Mouse (Mus musculus) embryonic stem cell, embryonic (primary cell): ENCODE measurements around the gene Exosc5.

ENCODE experiments used
- CTCF ChIA-PET, 4 experiments: fragments of 300-600 bp in 2 of 4; fragments of 350-600 bp in 2 of 4; sonication (Branson Sonifier 250); formaldehyde crosslinking; loops; one replicate each; lab custom pipeline; 2022; ENCODE audit warnings: inconsistent platforms in 2 of 4; lab: Charles Lee
- POLR2A ChIA-PET, 4 experiments: fragments of 300-600 bp in 2 of 4; fragments of 350-600 bp in 2 of 4; sonication (Branson Sonifier 250); formaldehyde crosslinking; loops; one replicate each; lab custom pipeline; 2022; ENCODE audit warnings: antibody characterized with exemption in 4 of 4, inconsistent platforms in 1 of 4; lab: Charles Lee

Exosc5 gene

GRCm38 (mm10) chr7:25658657-25659472 is at the start of gene Exosc5, which contains the start of gene Bckdha:
Gene Exosc5 (plus strand): TSS chr7:25659164.
Gene Bckdha (minus strand): TSS chr7:25658981.
- CTCF ChIA-PET, result interaction anchor here in 3 of 4 experiments (0.6 to 1.5 kb wide), 6 partner anchors 9 to 1781 kb away, joined by 3 to 5 read pairs (median 4); partner anchors contain the start of gene B9d2 (in 1 of the 3)
- POLR2A ChIA-PET, result interaction anchor here in 3 of 4 experiments (0.6 to 8.5 kb wide), 28 partner anchors 9 to 1454 kb away, joined by 3 to 73 read pairs (median 3); partner anchors contain the start of genes B9d2 (in 2 of the 3), Tmem91 (in 2 of the 3), Dmac2 (in 1 of the 3) and Hnrnpul1 (in 1 of the 3)

- ChIA-PET CTCF (interaction anchor here in 2 of 4 experiments (0.7 to 1.6 kb wide), 3 partner anchors 10 to 133 kb away, joined by 3 to 5 read pairs (median 5); partner anchors contain the start of gene Ceacam1 (in 1 of the 2)), POLR2A (interaction anchor here in 1 of 4 experiments (1.2 kb wide), 1 partner anchor 9 kb away, joined by 5 read pairs; the partner anchor contains the start of gene Dmac2)
Observed at GRCm38 (mm10) chr7:25610056-25610455, 48.9 kb upstream of the Exosc5 start.

- ChIA-PET POLR2A (interaction anchor here in 2 of 4 experiments (0.6 to 1.4 kb wide), 4 partner anchors 12 to 423 kb away, joined by 3 read pairs; no protein-coding TSS in a partner anchor), CTCF (no interaction called here)
Observed at GRCm38 (mm10) chr7:25611501-25611900, 47.5 kb upstream of the Exosc5 start.

GRCm38 (mm10) chr7:25614086-25614485 is 44.9 kb upstream of the Exosc5 start:
- CTCF ChIA-PET, result interaction anchor here in 1 of 4 experiments (0.6 kb wide), 1 partner anchor 205 kb away, joined by 6 read pairs; no protein-coding TSS in a partner anchor
- POLR2A ChIA-PET, result interaction anchor here in 1 of 4 experiments (0.5 kb wide), 1 partner anchor 13 kb away, joined by 4 read pairs; no protein-coding TSS in a partner anchor

- ChIA-PET CTCF (interaction anchor here in 2 of 4 experiments (0.7 to 1.1 kb wide), 3 partner anchors 9 to 190 kb away, joined by 4 to 10 read pairs (median 7); no protein-coding TSS in a partner anchor), POLR2A (interaction anchor here in 2 of 4 experiments (0.5 to 1.6 kb wide), 4 partner anchors 10 to 218 kb away, joined by 3 to 4 read pairs (median 4); no protein-coding TSS in a partner anchor)
Observed at GRCm38 (mm10) chr7:25614831-25615705, 43.9 kb upstream of the Exosc5 start.

- POLR2A ChIA-PET, result interaction anchor here in 2 of 4 experiments (0.5 to 1.6 kb wide), 4 partner anchors 9 to 219 kb away, joined by 3 to 4 read pairs (median 4); no protein-coding TSS in a partner anchor
- CTCF ChIA-PET, result interaction anchor here in 1 of 4 experiments (1.1 to 1.6 kb wide), 2 partner anchors 8 to 16 kb away, joined by 3 to 7 read pairs; no protein-coding TSS in a partner anchor
Observed at GRCm38 (mm10) chr7:25615706-25616011, 43.3 kb upstream of the Exosc5 start, which contains the start of gene Erich4. Gene Erich4 (minus strand): TSS chr7:25615892.

GRCm38 (mm10) chr7:25617376-25618160 is 41.4 kb upstream of the Exosc5 start:
- CTCF ChIA-PET, result interaction anchor here in 3 of 4 experiments (0.6 to 0.9 kb wide), 5 partner anchors 18 to 800 kb away, joined by 3 to 6 read pairs (median 4); no protein-coding TSS in a partner anchor
- POLR2A ChIA-PET, result interaction anchor here in 3 of 4 experiments (0.6 to 1.2 kb wide), 6 partner anchors 40 to 1090 kb away, joined by 3 to 5 read pairs (median 3); partner anchors contain the start of gene Cxcl17 (in 1 of the 3)

- ChIA-PET CTCF (interaction anchor here in 2 of 4 experiments (1.0 to 1.3 kb wide), 2 partner anchors 81 to 303 kb away, joined by 3 to 5 read pairs; partner anchors contain the start of gene Megf8 (in 1 of the 2)), POLR2A (interaction anchor here in 2 of 4 experiments (0.6 to 2.8 kb wide), 21 partner anchors 9 to 196 kb away, joined by 3 to 10 read pairs (median 4); partner anchors contain the start of genes B9d2 (in 1 of the 2), Bckdha (in 1 of the 2), Exosc5 (in 1 of the 2) and Tmem91 (in 1 of the 2))
Observed at GRCm38 (mm10) chr7:25618865-25619721, 39.9 kb upstream of the Exosc5 start, which contains the start of gene Dmac2. Gene Dmac2 (plus strand): TSS chr7:25619414.

- CTCF ChIA-PET, result interaction anchor here in 1 of 4 experiments (1.3 kb wide), 1 partner anchor 80 kb away, joined by 3 read pairs; no protein-coding TSS in a partner anchor
- POLR2A ChIA-PET, result interaction anchor here in 2 of 4 experiments (0.6 to 2.8 kb wide), 21 partner anchors 8 to 196 kb away, joined by 3 to 10 read pairs (median 4); partner anchors contain the start of genes B9d2 (in 1 of the 2), Bckdha (in 1 of the 2), Exosc5 (in 1 of the 2) and Tmem91 (in 1 of the 2)
Observed at GRCm38 (mm10) chr7:25619722-25619991, 39.3 kb upstream of the Exosc5 start.

- POLR2A ChIA-PET, result interaction anchor here in 2 of 4 experiments (0.8 to 2.8 kb wide), 14 partner anchors 18 to 179 kb away, joined by 3 to 10 read pairs (median 4); partner anchors contain the start of gene B9d2 (in 1 of the 2)
- CTCF ChIA-PET, result no interaction called here
Observed at GRCm38 (mm10) chr7:25620101-25620500, 38.9 kb upstream of the Exosc5 start.

GRCm38 (mm10) chr7:25620751-25621150 is 38.2 kb upstream of the Exosc5 start:
- ChIA-PET CTCF (interaction anchor here in 1 of 4 experiments (0.7 kb wide), 1 partner anchor 99 kb away, joined by 3 read pairs; no protein-coding TSS in a partner anchor), POLR2A (interaction anchor here in 2 of 4 experiments (0.6 to 2.8 kb wide), 5 partner anchors 10 to 180 kb away, joined by 3 to 10 read pairs (median 3); partner anchors contain the start of gene B9d2 (in 1 of the 2))

GRCm38 (mm10) chr7:25623857-25624370 is 35.0 kb upstream of the Exosc5 start:
- CTCF ChIA-PET, result interaction anchor here in 1 of 4 experiments (0.6 to 1.3 kb wide), 3 partner anchors 8 to 214 kb away, joined by 3 to 7 read pairs (median 3); partner anchors contain the start of gene Erich4
- POLR2A ChIA-PET, result interaction anchor here (0.6 to 2.1 kb wide), 15 partner anchors 8 to 613 kb away, joined by 3 to 7 read pairs (median 3); partner anchors contain the start of genes Bckdha (in 2 of the 4), Exosc5 (in 2 of the 4), B9d2 (in 1 of the 4) and Erich4 (in 1 of the 4)

- ChIA-PET POLR2A (interaction anchor here in 3 of 4 experiments (1.1 to 2.1 kb wide), 13 partner anchors 9 to 56 kb away, joined by 3 to 8 read pairs (median 4); partner anchors contain the start of genes Bckdha (in 2 of the 3), Exosc5 (in 2 of the 3), B9d2 (in 1 of the 3) and Erich4 (in 1 of the 3)), CTCF (interaction anchor here in 2 of 4 experiments (0.6 to 2.4 kb wide), 4 partner anchors 13 to 215 kb away, joined by 3 to 13 read pairs (median 3); no protein-coding TSS in a partner anchor)
Observed at GRCm38 (mm10) chr7:25624851-25625250, 34.1 kb upstream of the Exosc5 start.

- ChIA-PET POLR2A (interaction anchor here in 3 of 4 experiments (0.6 to 2.1 kb wide), 8 partner anchors 12 to 190 kb away, joined by 3 to 8 read pairs (median 4); no protein-coding TSS in a partner anchor), CTCF (interaction anchor here in 3 of 4 experiments (0.5 to 2.4 kb wide), 6 partner anchors 12 to 93 kb away, joined by 3 to 13 read pairs (median 4); no protein-coding TSS in a partner anchor)
Observed at GRCm38 (mm10) chr7:25625594-25626250, 33.2 kb upstream of the Exosc5 start.
